Mouse (Mus musculus) forebrain, embryonic 15.5 days (tissue): Measurements from ENCODE around the gene Lzts3. TPM values are rescaled to one million over a fixed set of nuclear protein-coding genes. Genes with fewer than 3 reads are reported as not detected.

Experiments used
- ATAC-seq: fragments of 200-750 bp; cut with Nextera tagmentation; replicated peaks from 2 replicates; pipeline ENCODE4 v1.8.0; 2017; ENCODE audit warnings: mild to moderate bottlenecking, moderate TSS enrichment, moderate library complexity
- H3K27ac ChIP-seq: fragments of 300-500 bp; sonication (generic); replicated peaks from 2 replicates; pipeline ENCODE4 v1.5.1; 2015; ENCODE audit warnings: mild to moderate bottlenecking, inconsistent platforms
- H3K27me3 ChIP-seq: fragments of 300-500 bp; sonication (generic); 2 replicates; pipeline ENCODE4 v1.6.1; 2015; ENCODE audit warnings: inconsistent platforms
- H3K36me3 ChIP-seq: fragments of 300-500 bp; sonication (generic); 2 replicates; pipeline ENCODE4 v1.6.1; 2015; ENCODE audit warnings: mild to moderate bottlenecking, inconsistent platforms
- H3K4me1 ChIP-seq: fragments of 300-500 bp; sonication (generic); 2 replicates; pipeline ENCODE4 v1.6.1; 2015; ENCODE audit warnings: inconsistent platforms
- H3K4me2 ChIP-seq: fragments of 300-500 bp; sonication (generic); replicated peaks from 2 replicates; pipeline ENCODE4 v1.6.1; 2015; ENCODE audit warnings: mild to moderate bottlenecking, inconsistent platforms
- H3K4me3 ChIP-seq: fragments of 300-500 bp; sonication (generic); 2 replicates; pipeline ENCODE4 v1.5.1; 2015; ENCODE audit warnings: mild to moderate bottlenecking, inconsistent platforms
- H3K9ac ChIP-seq: fragments of 300-500 bp; sonication (generic); replicated peaks from 2 replicates; pipeline ENCODE4 v1.6.1; 2015; ENCODE audit warnings: mild to moderate bottlenecking, inconsistent platforms
- H3K9me3 ChIP-seq: fragments of 300-500 bp; sonication (generic); 2 replicates; pipeline ENCODE4 v1.6.1; 2016; ENCODE audit warnings: inconsistent platforms
- WGBS: fragments of 180-500 bp; shearing (Covaris S2); methylation state at CpG from one replicate; pipeline ENCODE4 v1.1.7; 2015; ENCODE audit warnings: mixed read lengths; 5-methylcytosine and 5-hydroxymethylcytosine counted together
- polyA plus RNA-seq: library from polyadenylated mRNA; unstranded; fragments of >200 nt; fragmentation: Nextera tagmentation; extraction: Ambion mirVana; gene quantifications from 2 replicates; pipeline ENCODE4 v1.2.1, GENCODE M21; 2015

Gene Lzts3
- polyA plus RNA-seq, 1 experiment from 2014 or later = 10.0 TPM

GRCm38 (mm10) chr2:130634006-130634738 lies 8.4 kb downstream of the Lzts3 start:
- peak; percentile 13; the same call in 1 of the 2 replicates for ATAC-seq
- Histone ChIP-seq H3K4me2 (peak overlapping the region; percentile 42), H3K27ac (no peak overlapping the region), H3K27me3 (peaks cover 36% of the 10 kb centered on the region), H3K36me3 (no peaks in the 10 kb centered on the region), H3K4me3 (peak overlapping the region; percentile 23; the same call in 1 of the 2 replicates), H3K9me3 (no peaks in the 10 kb centered on the region), H3K9ac (no peak overlapping the region), H3K4me1 (peaks cover 20% of the 10 kb centered on the region)
- WGBS = 14% methylated on average over 12 of the region's 14 CpGs

- no peak for ATAC-seq
- Histone ChIP-seq H3K4me2 (no peak overlapping the region), H3K9ac (no peak overlapping the region), H3K4me3 (no peak overlapping the region), H3K27me3 (peaks cover 36% of the 10 kb centered on the region), H3K36me3 (no peaks in the 10 kb centered on the region), H3K4me1 (peaks cover 30% of the 10 kb centered on the region), H3K27ac (no peak overlapping the region), H3K9me3 (no peaks in the 10 kb centered on the region)
- 37% methylated on average over 5 of the region's 5 CpGs for WGBS
Observed at GRCm38 (mm10) chr2:130632887-130633675, 9.5 kb downstream of the Lzts3 start.

- no peak overlapping the region for H3K4me3 ChIP-seq
- peaks cover 31% of the 10 kb centered on the region for H3K4me1 ChIP-seq
- peaks cover 36% of the 10 kb centered on the region for H3K27me3 ChIP-seq
- no peak for ATAC-seq
- H3K9ac ChIP-seq = no peak overlapping the region
- H3K4me2 ChIP-seq = no peak overlapping the region
- H3K27ac ChIP-seq = no peak overlapping the region
- H3K9me3 ChIP-seq = no peaks in the 10 kb centered on the region
- 46% methylated on average over 1 of the region's 1 CpGs for WGBS
- H3K36me3 ChIP-seq = peaks cover 3% of the 10 kb centered on the region; the same call in 1 of the 2 replicates
Observed at GRCm38 (mm10) chr2:130632416-130632815, 10.2 kb downstream of the Lzts3 start.

GRCm38 (mm10) chr2:130629839-130630203 lies 12.8 kb downstream of the Lzts3 start, which contains the start of the genes Fastkd5 and Ubox5:
Gene Fastkd5 (minus strand): TSS chr2:130630027.
Gene Ubox5 (minus strand): TSS chr2:130630038.
- WGBS = under 1% methylated on average over 25 of the region's 25 CpGs

GRCm38 (mm10) chr2:130629080-130629838 lies 13.3 kb downstream of the Lzts3 start:
- 2% methylated on average over 37 of the region's 37 CpGs for WGBS
- H3K9ac ChIP-seq = peak overlapping the region; percentile 69
- H3K4me1 ChIP-seq = peaks cover 16% of the 10 kb centered on the region
- peaks cover 6% of the 10 kb centered on the region; the same call in 1 of the 2 replicates for H3K27me3 ChIP-seq
- peak overlapping the region; percentile 62 for H3K4me3 ChIP-seq
- H3K9me3 ChIP-seq = no peaks in the 10 kb centered on the region
- H3K27ac ChIP-seq = peak overlapping the region; percentile 32; the same call in 1 of the 2 replicates
- peak; percentile 64; the same call in 1 of the 2 replicates for ATAC-seq
- H3K4me2 ChIP-seq = peak overlapping the region; percentile 91
- peaks cover 16% of the 10 kb centered on the region for H3K36me3 ChIP-seq

More at GRCm38 (mm10) chr2:130629839-130630203, 12.8 kb downstream of the Lzts3 start, which contains the start of the genes Fastkd5 and Ubox5:
- H3K27ac ChIP-seq = peak within 1 kb of the TSS; percentile 32; the same call in 1 of the 2 replicates
- peaks cover 16% of the 10 kb centered on the region for H3K36me3 ChIP-seq
- peaks cover 12% of the 10 kb centered on the region; the same call in 1 of the 2 replicates for H3K27me3 ChIP-seq
- H3K9me3 ChIP-seq = no peaks in the 10 kb centered on the region
- H3K4me3 ChIP-seq = peak within 1 kb of the TSS; percentile 62
- peak within 1 kb of the TSS; percentile 69 for H3K9ac ChIP-seq
- H3K4me2 ChIP-seq = peak within 1 kb of the TSS; percentile 91
- peak; percentile 92 for ATAC-seq
- H3K4me1 ChIP-seq = peaks cover 22% of the 10 kb centered on the region

GRCm38 (mm10) chr2:130628424-130628823 lies 14.2 kb downstream of the Lzts3 start:
- H3K9me3 ChIP-seq = no peaks in the 10 kb centered on the region
- ATAC-seq = no peak
- H3K27me3 ChIP-seq = no peaks in the 10 kb centered on the region
- H3K9ac ChIP-seq = no peak overlapping the region
- H3K36me3 ChIP-seq = peaks cover 16% of the 10 kb centered on the region
- WGBS = 63% methylated on average over 3 of the region's 3 CpGs
- peak overlapping the region; percentile 91 for H3K4me2 ChIP-seq
- H3K4me3 ChIP-seq = peak overlapping the region; percentile 62
- peaks cover 12% of the 10 kb centered on the region for H3K4me1 ChIP-seq
- H3K27ac ChIP-seq = no peak overlapping the region

- Histone ChIP-seq H3K9ac (no peak overlapping the region), H3K4me2 (no peak overlapping the region), H3K27me3 (no peaks in the 10 kb centered on the region), H3K4me3 (no peak overlapping the region), H3K27ac (no peak overlapping the region), H3K9me3 (no peaks in the 10 kb centered on the region), H3K4me1 (no peaks in the 10 kb centered on the region), H3K36me3 (peaks cover 38% of the 10 kb centered on the region)
- 81% methylated on average over 7 of the region's 7 CpGs for WGBS
- no peak for ATAC-seq
Observed at GRCm38 (mm10) chr2:130618972-130619371, 23.6 kb downstream of the Lzts3 start.

GRCm38 (mm10) chr2:130613091-130613490 lies 29.5 kb downstream of the Lzts3 start:
- whole genome bisulfite sequencing = 67% methylated on average over 3 of the region's 3 CpGs
- no peak overlapping the region for H3K4me2 ChIP-seq
- H3K36me3 ChIP-seq = peaks cover 34% of the 10 kb centered on the region
- H3K27ac ChIP-seq = no peak overlapping the region
- no peak for ATAC-seq
- H3K4me3 ChIP-seq = no peak overlapping the region
- no peaks in the 10 kb centered on the region for H3K9me3 ChIP-seq
- no peak overlapping the region for H3K9ac ChIP-seq
- no peaks in the 10 kb centered on the region for H3K4me1 ChIP-seq
- H3K27me3 ChIP-seq = no peaks in the 10 kb centered on the region

- H3K36me3 ChIP-seq = peaks cover 49% of the 10 kb centered on the region
- no peak overlapping the region for H3K27ac ChIP-seq
- H3K4me3 ChIP-seq = no peak overlapping the region
- no peak overlapping the region for H3K4me2 ChIP-seq
- no peaks in the 10 kb centered on the region for H3K4me1 ChIP-seq
- no peak for ATAC-seq
- no peaks in the 10 kb centered on the region for H3K9me3 ChIP-seq
- no peak overlapping the region for H3K9ac ChIP-seq
- no peaks in the 10 kb centered on the region for H3K27me3 ChIP-seq
- WGBS = 82% methylated on average over 4 of the region's 4 CpGs
Observed at GRCm38 (mm10) chr2:130602195-130602594, 40.4 kb downstream of the Lzts3 start.

GRCm38 (mm10) chr2:130598399-130598798 lies 44.2 kb downstream of the Lzts3 start:
- Histone ChIP-seq H3K9me3 (no peaks in the 10 kb centered on the region), H3K4me3 (no peak overlapping the region), H3K27me3 (no peaks in the 10 kb centered on the region), H3K4me1 (no peaks in the 10 kb centered on the region), H3K4me2 (no peak overlapping the region), H3K27ac (no peak overlapping the region), H3K9ac (no peak overlapping the region), H3K36me3 (peaks cover 69% of the 10 kb centered on the region)
- WGBS = 76% methylated on average over 3 of the region's 3 CpGs
- ATAC-seq = no peak

- H3K9me3 ChIP-seq = no peaks in the 10 kb centered on the region
- peaks cover 64% of the 10 kb centered on the region for H3K36me3 ChIP-seq
- H3K4me3 ChIP-seq = no peak overlapping the region
- H3K27ac ChIP-seq = no peak overlapping the region
- ATAC-seq = peak; percentile 43; the same call in 1 of the 2 replicates
- no peaks in the 10 kb centered on the region for H3K4me1 ChIP-seq
- no peak overlapping the region for H3K4me2 ChIP-seq
- no peaks in the 10 kb centered on the region for H3K27me3 ChIP-seq
- H3K9ac ChIP-seq = no peak overlapping the region
- 6% methylated on average over 1 of the region's 1 CpGs for WGBS
Observed at GRCm38 (mm10) chr2:130597601-130598010, 45.0 kb downstream of the Lzts3 start.
